Mouse (Mus musculus) heart, embryonic 14.5 days (tissue): ENCODE measurements around the gene Gm10330. TPM values are rescaled to one million over a fixed set of nuclear protein-coding genes. Genes with fewer than 3 reads are reported as not detected.
"Not testable (repeated sequence)": the region's sequence is repeated elsewhere in the genome, so short reads cannot be mapped to it uniquely, and the experiment has no call there.

Experiments used
- ATAC-seq: fragments of 200-750 bp; cut with Nextera tagmentation; 2 replicates; pipeline ENCODE4 v1.8.0; 2017; ENCODE audit warnings: low read depth, moderate TSS enrichment; ENCODE audit not compliant: insufficient number of reproducible peaks, insufficient read depth, low FRiP score
- H3K27ac ChIP-seq, 2 experiments: fragments of 200-500 bp in 1 of 2; fragments of 300-500 bp in 1 of 2; sonication (generic) in 1 of 2; replicated peaks in 1 of 2; 2 replicates each; pipeline ENCODE4 v1.5.1; 2012 to 2014; ENCODE audit warnings: low read depth in 2 of 2, low read length in 2 of 2, control low read depth in 1 of 2, mild to moderate bottlenecking in 1 of 2, mixed read lengths in 1 of 2; ENCODE audit not compliant: control insufficient read depth in 1 of 2, insufficient read depth in 1 of 2
- H3K27me3 ChIP-seq: fragments of 300-500 bp; sonication (generic); 2 replicates; pipeline ENCODE4 v1.6.1; 2014; ENCODE audit warnings: mild to moderate bottlenecking, low read length, control low read depth; ENCODE audit not compliant: control insufficient read depth, insufficient read depth
- H3K36me3 ChIP-seq: fragments of 300-500 bp; sonication (generic); 2 replicates; pipeline ENCODE4 v1.6.1; 2014; ENCODE audit warnings: mild to moderate bottlenecking, control low read depth, low read length, mixed read lengths; ENCODE audit not compliant: control insufficient read depth, insufficient read depth
- H3K4me1 ChIP-seq, 2 experiments: fragments of 200-500 bp in 1 of 2; fragments of 300-500 bp in 1 of 2; sonication (generic) in 1 of 2; 2 replicates each; pipeline ENCODE4 v1.6.1; 2012 to 2014; ENCODE audit warnings: low read length in 2 of 2, control low read depth in 1 of 2, mixed read lengths in 1 of 2; ENCODE audit not compliant: control insufficient read depth in 2 of 2, insufficient read depth in 2 of 2
- H3K4me2 ChIP-seq: fragments of 300-500 bp; sonication (generic); 2 replicates; pipeline ENCODE4 v1.6.1; 2014; ENCODE audit warnings: mild to moderate bottlenecking, low read length
- H3K4me3 ChIP-seq, 2 experiments: fragments of 200-500 bp in 1 of 2; fragments of 300-500 bp in 1 of 2; sonication (generic) in 1 of 2; 2 replicates each; pipeline ENCODE4 v1.5.1; 2012 to 2014; ENCODE audit warnings: low read length in 2 of 2, mild to moderate bottlenecking in 2 of 2, control low read depth in 1 of 2, low read depth in 1 of 2, moderate library complexity in 1 of 2; ENCODE audit not compliant: control insufficient read depth in 1 of 2, insufficient read depth in 1 of 2
- H3K9ac ChIP-seq: fragments of 300-500 bp; sonication (generic); 2 replicates; pipeline ENCODE4 v1.6.1; 2014; ENCODE audit warnings: mild to moderate bottlenecking, low read length
- H3K9me3 ChIP-seq: fragments of 300-500 bp; sonication (generic); 2 replicates; pipeline ENCODE4 v1.6.1; 2016; ENCODE audit warnings: low read length, control low read depth; ENCODE audit not compliant: control insufficient read depth
- WGBS: fragments of 180-500 bp; shearing (Covaris S2); extraction: QIAGEN DNeasy Blood & Tissue Kit; methylation state at CpG from one replicate; pipeline ENCODE4 v1.1.7; 2014; 5-methylcytosine and 5-hydroxymethylcytosine counted together
- polyA plus RNA-seq: library from polyadenylated mRNA; unstranded; fragments of >200 nt; fragmentation: Nextera tagmentation; extraction: Ambion mirVana; gene quantifications from 2 replicates; pipeline ENCODE4 v1.2.1, GENCODE M21; 2014

The Gm10330 gene
- polyA plus RNA-seq: 0.39 and 0.54 TPM in 2 replicates

- not testable (repeated sequence) for H3K4me2 ChIP-seq, H3K27me3 ChIP-seq, H3K27ac ChIP-seq, H3K4me1 ChIP-seq, H3K4me3 ChIP-seq, H3K36me3 ChIP-seq, H3K9ac ChIP-seq, ATAC-seq, H3K9me3 ChIP-seq
- 76% methylated on average over 1 of the region's 1 CpGs for WGBS
Measured at GRCm38 (mm10) chr12:23780165-23780564, at the start of gene Gm10330. Gm10330 (minus strand) TSS chr12:23780265.

- not testable (repeated sequence) for H3K4me3 ChIP-seq, H3K9me3 ChIP-seq, ATAC-seq, H3K27ac ChIP-seq, H3K27me3 ChIP-seq, H3K4me1 ChIP-seq, H3K4me2 ChIP-seq, H3K9ac ChIP-seq, H3K36me3 ChIP-seq
- WGBS: 14% methylated on average over 43 of the region's 43 CpGs
Measured at GRCm38 (mm10) chr12:23800776-23801175, 20.7 kb upstream of the Gm10330 start.

GRCm38 (mm10) chr12:23800366-23800765, 20.3 kb upstream of the Gm10330 start:
- not testable (repeated sequence) for H3K4me3 ChIP-seq, H3K4me1 ChIP-seq, H3K27me3 ChIP-seq, H3K36me3 ChIP-seq, H3K27ac ChIP-seq, H3K9ac ChIP-seq, H3K4me2 ChIP-seq, ATAC-seq, H3K9me3 ChIP-seq
- 10% methylated on average over 26 of the region's 48 CpGs for WGBS
